Mouse (Mus musculus) cortical plate, adult 2 months (tissue): ENCODE data around the gene Ltbp3. TPM values are rescaled to one million over a fixed set of nuclear protein-coding genes. Genes with fewer than 3 reads are reported as not detected.

Experiments
- H3K27ac ChIP-seq: fragments of 200-500 bp; 2 replicates; pipeline ENCODE4 v1.5.1; 2012; ENCODE audit warnings: low read length, control low read depth, inconsistent platforms; ENCODE audit not compliant: insufficient read depth
- H3K4me1 ChIP-seq: fragments of 200-500 bp; 2 replicates; pipeline ENCODE4 v1.6.1; 2011; ENCODE audit warnings: low read length; ENCODE audit not compliant: control insufficient read depth, insufficient read depth
- H3K4me3 ChIP-seq: fragments of 200-500 bp; 2 replicates; pipeline ENCODE4 v1.5.1; 2011; ENCODE audit warnings: mild to moderate bottlenecking, low read length, control low read depth; ENCODE audit not compliant: insufficient read depth
- CTCF ChIP-seq: fragments of 200-500 bp; IDR thresholded peaks from 2 replicates; pipeline ENCODE4 v1.5.1; 2011; ENCODE audit warnings: mild to moderate bottlenecking, control low read depth, low read length; ENCODE audit not compliant: insufficient read depth; ENCODE audit errors: extremely low read depth
- POLR2A ChIP-seq: fragments of 200-500 bp; IDR thresholded peaks from 2 replicates; pipeline ENCODE4 v1.6.1; 2011; ENCODE audit warnings: mild to moderate bottlenecking, low read length, control low read depth; ENCODE audit not compliant: insufficient read depth; ENCODE audit errors: extremely low read depth
- polyA plus RNA-seq: library from polyadenylated mRNA; depleted of rRNA; stranded (reverse); fragments of >200 nt; gene quantifications from 2 replicates; pipeline ENCODE4 v1.2.3, GENCODE M21; 2012

Gene Ltbp3
- polyA plus RNA-seq, 1 experiment, result 54.9 TPM

DNA sequence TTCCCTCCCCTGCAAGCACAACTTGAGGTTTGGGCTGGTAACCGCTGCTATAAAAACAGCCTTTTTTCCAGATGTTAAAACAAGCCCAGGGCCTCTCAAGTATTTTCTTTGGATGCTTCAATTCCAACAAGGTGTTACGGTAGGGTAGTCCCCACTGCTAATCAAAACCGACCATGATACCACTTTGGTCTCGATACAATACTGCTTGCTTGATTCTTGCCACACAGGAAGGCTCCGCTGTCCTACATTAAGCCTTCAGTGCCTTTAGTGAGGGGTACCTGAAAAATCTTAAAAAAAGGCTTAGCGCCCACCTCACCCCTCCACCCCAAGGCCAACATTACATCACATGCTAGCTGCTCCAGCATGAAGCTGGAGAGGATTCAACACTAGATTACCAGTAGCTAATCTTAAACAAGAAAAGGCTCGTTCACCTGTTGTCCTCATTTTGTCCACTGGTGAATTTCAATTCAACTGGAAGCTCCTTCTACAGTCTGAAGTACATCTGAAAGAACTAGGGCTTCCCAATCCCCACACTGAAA lies 55.9 kb downstream of the Ltbp3 start:
- peak; percentile 39 for TF ChIP-seq POLR2A
- no peak for TF ChIP-seq CTCF
- Histone ChIP-seq H3K27ac (peak overlapping the region; percentile 33; the same call in 1 of the 2 replicates), H3K4me1 (no peaks in the 10 kb centered on the region), H3K4me3 (peak overlapping the region; percentile 100)

DNA sequence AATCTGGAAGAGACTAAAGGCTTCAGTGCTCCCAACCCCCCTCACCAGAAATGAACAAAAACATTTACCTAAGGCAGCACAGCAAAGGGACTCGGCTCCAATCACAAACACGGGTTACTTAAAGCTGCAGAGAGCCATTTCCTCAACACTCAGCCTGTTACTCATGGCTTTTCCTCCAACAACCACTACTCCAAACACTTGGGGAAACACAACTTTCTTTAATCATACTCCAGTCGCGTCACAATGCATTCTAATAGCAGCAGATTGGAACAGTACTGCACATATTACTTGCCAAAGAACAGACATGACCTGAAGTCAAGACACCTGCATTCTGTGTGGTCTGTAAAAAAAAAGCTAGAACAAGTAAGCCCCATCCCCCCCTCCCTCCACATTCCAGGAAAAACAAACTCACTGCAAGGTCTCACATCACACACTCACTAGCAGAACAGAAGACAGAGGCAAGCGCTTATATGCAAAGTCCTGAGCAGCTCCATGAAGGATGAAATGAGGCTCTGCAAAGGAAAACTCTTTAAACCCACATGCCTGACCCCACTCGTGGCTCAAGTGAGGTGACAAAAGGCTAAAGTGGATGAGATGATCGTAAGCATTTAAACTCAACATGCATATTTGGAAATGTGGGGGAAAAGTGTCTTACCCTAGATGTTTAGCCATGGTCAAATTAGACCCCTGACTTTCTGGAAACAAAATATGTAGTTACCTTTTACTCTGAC lies 56.8 kb downstream of the Ltbp3 start:
- Histone ChIP-seq H3K4me1 (no peaks in the 10 kb centered on the region), H3K27ac (no peak overlapping the region), H3K4me3 (peak overlapping the region; percentile 100)
- TF ChIP-seq CTCF (no peak), POLR2A (no peak; the same call in 1 of the 2 replicates)

GRCm38 (mm10) chr19:5798700-5799479 lies 58.2 kb downstream of the Ltbp3 start:
- H3K4me1 ChIP-seq, result no peaks in the 10 kb centered on the region; the same call in 1 of the 2 replicates
- H3K27ac ChIP-seq, result no peak overlapping the region
- TF ChIP-seq CTCF (no peak), POLR2A (peak; percentile 56)
- H3K4me3 ChIP-seq, result peak overlapping the region; percentile 100

- no peak for TF ChIP-seq CTCF
- peak; percentile 67 for TF ChIP-seq POLR2A
- H3K4me3 ChIP-seq, result peak overlapping the region; percentile 100
- peaks cover 3% of the 10 kb centered on the region; the same call in 1 of the 2 replicates for H3K4me1 ChIP-seq
- peak overlapping the region; percentile 83 for H3K27ac ChIP-seq
Observed at GRCm38 (mm10) chr19:5799566-5800349, 59.1 kb downstream of the Ltbp3 start.

GRCm38 (mm10) chr19:5800350-5800631 lies 59.6 kb downstream of the Ltbp3 start:
- H3K4me3 ChIP-seq, result peak overlapping the region; percentile 100
- H3K27ac ChIP-seq, result peak overlapping the region; percentile 83
- peaks cover 6% of the 10 kb centered on the region; the same call in 1 of the 2 replicates for H3K4me1 ChIP-seq
- TF ChIP-seq CTCF, result no peak
- no peak for TF ChIP-seq POLR2A

DNA sequence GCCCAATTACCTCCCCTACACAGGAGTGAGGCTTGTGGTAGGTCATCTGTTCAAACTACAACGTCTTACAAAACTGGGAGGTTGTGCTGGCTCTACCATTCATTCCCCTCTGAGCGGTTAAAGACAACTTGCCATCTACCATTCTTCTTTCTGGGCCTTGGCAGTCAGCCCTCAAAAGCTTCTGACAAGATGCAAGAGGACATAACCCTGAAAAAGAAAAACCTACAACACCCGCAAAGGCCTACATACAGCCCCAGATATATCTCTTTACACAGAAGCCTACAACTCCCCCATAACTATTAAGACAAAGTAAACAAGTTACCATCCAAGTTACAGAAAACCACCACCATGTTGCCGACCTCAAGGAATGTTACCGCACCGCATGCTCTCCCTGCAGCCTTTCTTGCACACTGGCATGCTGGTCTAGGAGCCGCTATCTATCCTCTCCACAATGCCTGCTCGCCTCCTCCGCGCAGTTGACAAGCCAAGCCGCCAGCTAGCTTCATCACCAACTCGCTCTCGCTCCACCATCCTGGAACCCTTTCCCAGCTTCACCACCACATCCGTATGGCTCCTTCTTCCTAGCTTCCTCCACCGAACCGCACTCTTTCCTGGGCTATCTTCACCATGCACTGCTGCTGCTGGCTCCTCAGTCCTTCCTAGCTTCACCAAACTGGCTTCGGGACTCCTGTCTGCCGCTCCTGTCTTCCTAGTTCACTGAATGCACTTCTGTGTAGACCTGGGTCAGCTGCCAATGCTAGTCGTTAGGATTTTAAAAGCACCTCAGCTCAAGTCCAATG lies 60.1 kb downstream of the Ltbp3 start:
- Histone ChIP-seq H3K4me3 (peak overlapping the region; percentile 100), H3K4me1 (peaks cover 6% of the 10 kb centered on the region), H3K27ac (peak overlapping the region; percentile 83)
- peak; percentile 84 for TF ChIP-seq POLR2A
- TF ChIP-seq CTCF, result no peak

DNA sequence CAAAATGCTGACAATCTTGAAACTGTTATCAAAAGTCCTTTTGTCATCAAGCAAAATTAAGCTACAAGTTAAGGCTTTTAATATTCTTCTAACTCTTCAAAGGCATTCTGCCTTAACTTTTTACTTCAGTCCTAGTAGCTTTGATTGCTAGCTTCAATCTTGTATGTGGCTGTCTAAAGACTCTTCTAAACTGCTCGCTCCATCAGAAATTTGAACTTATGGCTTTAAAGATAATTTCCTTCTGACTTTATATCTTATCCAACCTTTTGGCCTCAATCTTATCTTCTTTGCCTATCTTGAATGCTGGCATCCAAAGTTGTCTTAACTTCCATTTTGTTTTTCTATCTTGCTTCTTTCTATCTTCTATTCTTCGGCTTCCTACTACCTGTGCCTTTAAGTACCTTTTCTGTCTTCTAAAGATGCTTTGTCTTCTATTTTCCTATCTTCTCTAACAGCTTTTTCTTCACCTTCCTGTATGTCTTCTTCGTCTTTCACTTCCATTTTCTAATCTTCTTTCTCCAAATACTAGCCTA lies 60.8 kb downstream of the Ltbp3 start:
- Histone ChIP-seq H3K4me3 (peak overlapping the region; percentile 100), H3K27ac (peak overlapping the region; percentile 83), H3K4me1 (peaks cover 10% of the 10 kb centered on the region)
- no peak for TF ChIP-seq POLR2A
- TF ChIP-seq CTCF, result no peak

DNA sequence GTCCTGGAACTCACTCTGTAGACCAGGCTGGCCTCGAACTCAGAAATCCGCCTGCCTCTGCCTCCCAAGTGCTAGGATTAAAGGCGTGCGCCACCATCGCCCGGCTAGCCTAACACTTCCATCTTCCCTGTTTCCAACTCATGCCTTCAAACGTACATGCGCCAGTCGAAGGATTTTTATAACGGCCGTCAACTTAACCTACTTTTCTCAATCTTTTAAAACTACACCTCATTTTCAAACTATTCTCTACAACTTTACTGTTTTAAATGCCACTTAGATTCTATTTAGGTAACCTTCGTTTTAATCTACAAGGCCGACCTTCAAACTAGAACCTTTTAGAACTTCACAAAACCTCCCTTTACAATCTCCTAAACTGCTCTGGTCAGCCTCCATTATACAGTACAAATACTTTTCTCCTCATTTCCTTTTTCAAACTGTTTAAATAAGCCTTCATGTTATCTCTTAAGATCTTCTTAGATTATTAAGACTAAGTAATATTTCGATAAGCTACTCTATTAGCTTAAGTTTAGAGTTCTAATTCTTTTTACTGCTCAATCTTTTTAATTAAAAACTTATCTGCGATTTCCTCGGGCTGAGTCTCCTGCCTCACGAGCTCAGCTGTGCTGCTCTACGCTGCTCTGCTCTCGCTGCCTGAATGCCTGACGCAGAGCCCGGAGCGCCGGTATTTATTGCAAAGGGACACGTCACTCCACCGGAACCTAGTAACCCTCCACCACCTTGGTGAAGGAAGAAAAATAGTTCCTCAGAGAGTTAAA lies 61.5 kb downstream of the Ltbp3 start:
- H3K27ac ChIP-seq, result peak overlapping the region; percentile 100
- H3K4me1 ChIP-seq, result peaks cover 12% of the 10 kb centered on the region
- H3K4me3 ChIP-seq, result peak overlapping the region; percentile 100
- TF ChIP-seq POLR2A (peak; percentile 100), CTCF (no peak)
